Mouse (Mus musculus): ENCODE results near the gene Rbfox3. TPM values are rescaled to one million over a fixed set of nuclear protein-coding genes. Genes with fewer than 3 reads are reported as not detected.

The Rbfox3 gene
- polyA plus RNA-seq, 1 experiment from 2014 or later, result 1.2 TPM

GRCm38 (mm10) chr11:118648369-118648768, 263.0 kb downstream of the Rbfox3 start:
- H3K4me2 ChIP-seq (replicated peaks; ENCODE audit: low read depth), result no peak overlapping the region
- H3K4me1 ChIP-seq (replicated peaks; ENCODE audit: control insufficient read depth, insufficient read depth, low read length), result no peaks in the 10 kb centered on the region
- no peak overlapping the region for H3K4me3 ChIP-seq (ENCODE audit: low read depth, low read length)
- peak; percentile 77 for TF ChIP-seq CTCF (IDR thresholded peaks at IDR 0.05; ENCODE audit: low read depth)
- 20% methylated on average over 5 of the region's 5 CpGs for WGBS
- H3K27ac ChIP-seq (ENCODE audit: low read depth, low read length), result no peak overlapping the region
- no peak overlapping the region for H3K9ac ChIP-seq (ENCODE audit: low read depth, low read length)
- H3K27me3 ChIP-seq (replicated peaks; ENCODE audit: control insufficient read depth, insufficient read depth, low read length), result no peaks in the 10 kb centered on the region
- H3K9me3 ChIP-seq (ENCODE audit: control insufficient read depth), result no peaks in the 10 kb centered on the region
- peak; percentile 25; the same call in 1 of the 2 replicates for ATAC-seq
- no peaks in the 10 kb centered on the region for H3K36me3 ChIP-seq (ENCODE audit: control insufficient read depth, insufficient read depth)

GRCm38 (mm10) chr11:118646864-118647263, 264.5 kb downstream of the Rbfox3 start:
- H3K4me3 ChIP-seq (ENCODE audit: low read depth, low read length), result no peak overlapping the region
- no peak overlapping the region for H3K9ac ChIP-seq (ENCODE audit: low read depth, low read length)
- no peak for TF ChIP-seq CTCF (IDR thresholded peaks at IDR 0.05; ENCODE audit: low read depth)
- no peak for ATAC-seq
- no peaks in the 10 kb centered on the region for H3K27me3 ChIP-seq (replicated peaks; ENCODE audit: control insufficient read depth, insufficient read depth, low read length)
- no peak overlapping the region for H3K27ac ChIP-seq (ENCODE audit: low read depth, low read length)
- H3K9me3 ChIP-seq (ENCODE audit: control insufficient read depth), result no peaks in the 10 kb centered on the region
- H3K4me1 ChIP-seq (replicated peaks; ENCODE audit: control insufficient read depth, insufficient read depth, low read length), result no peaks in the 10 kb centered on the region
- no peaks in the 10 kb centered on the region for H3K36me3 ChIP-seq (ENCODE audit: control insufficient read depth, insufficient read depth)
- WGBS, result 80% methylated on average over 3 of the region's 3 CpGs
- no peak overlapping the region for H3K4me2 ChIP-seq (replicated peaks; ENCODE audit: low read depth)

GRCm38 (mm10) chr11:118645158-118645557, 266.2 kb downstream of the Rbfox3 start:
- Histone ChIP-seq H3K27me3 (replicated peaks; ENCODE audit: control insufficient read depth, insufficient read depth, low read length) (no peaks in the 10 kb centered on the region), H3K27ac (ENCODE audit: low read depth, low read length) (no peak overlapping the region), H3K36me3 (ENCODE audit: control insufficient read depth, insufficient read depth) (no peaks in the 10 kb centered on the region), H3K9ac (ENCODE audit: low read depth, low read length) (no peak overlapping the region), H3K4me2 (replicated peaks; ENCODE audit: low read depth) (no peak overlapping the region), H3K4me3 (ENCODE audit: low read depth, low read length) (no peak overlapping the region), H3K4me1 (replicated peaks; ENCODE audit: control insufficient read depth, insufficient read depth, low read length) (no peaks in the 10 kb centered on the region), H3K9me3 (ENCODE audit: control insufficient read depth) (no peaks in the 10 kb centered on the region)
- TF ChIP-seq CTCF (IDR thresholded peaks at IDR 0.05; ENCODE audit: low read depth), result no peak
- 67% methylated on average over 3 of the region's 3 CpGs for WGBS
- no peak for ATAC-seq

GRCm38 (mm10) chr11:118640706-118641105, 270.7 kb downstream of the Rbfox3 start:
- Histone ChIP-seq H3K4me1 (replicated peaks; ENCODE audit: control insufficient read depth, insufficient read depth, low read length) (no peaks in the 10 kb centered on the region), H3K36me3 (ENCODE audit: control insufficient read depth, insufficient read depth) (no peaks in the 10 kb centered on the region), H3K27ac (ENCODE audit: low read depth, low read length) (no peak overlapping the region), H3K9me3 (ENCODE audit: control insufficient read depth) (no peaks in the 10 kb centered on the region), H3K4me3 (ENCODE audit: low read depth, low read length) (no peak overlapping the region), H3K9ac (ENCODE audit: low read depth, low read length) (no peak overlapping the region), H3K4me2 (replicated peaks; ENCODE audit: low read depth) (no peak overlapping the region), H3K27me3 (replicated peaks; ENCODE audit: control insufficient read depth, insufficient read depth, low read length) (no peaks in the 10 kb centered on the region)
- ATAC-seq, result no peak
- WGBS, result 92% methylated on average over 4 of the region's 4 CpGs
- no peak for TF ChIP-seq CTCF (IDR thresholded peaks at IDR 0.05; ENCODE audit: low read depth)

- no peaks in the 10 kb centered on the region for H3K27me3 ChIP-seq (replicated peaks; ENCODE audit: control insufficient read depth, insufficient read depth, low read length)
- H3K27ac ChIP-seq (ENCODE audit: low read depth, low read length), result no peak overlapping the region
- no peak overlapping the region for H3K4me2 ChIP-seq (replicated peaks; ENCODE audit: low read depth)
- no peaks in the 10 kb centered on the region for H3K36me3 ChIP-seq (ENCODE audit: control insufficient read depth, insufficient read depth)
- H3K4me1 ChIP-seq (replicated peaks; ENCODE audit: control insufficient read depth, insufficient read depth, low read length), result no peaks in the 10 kb centered on the region
- no peak for ATAC-seq
- no peaks in the 10 kb centered on the region for H3K9me3 ChIP-seq (ENCODE audit: control insufficient read depth)
- WGBS, result 73% methylated on average over 10 of the region's 10 CpGs
- no peak overlapping the region for H3K4me3 ChIP-seq (ENCODE audit: low read depth, low read length)
- TF ChIP-seq CTCF (IDR thresholded peaks at IDR 0.05; ENCODE audit: low read depth), result no peak
- no peak overlapping the region for H3K9ac ChIP-seq (ENCODE audit: low read depth, low read length)
These were observed 273.7 kb downstream of the Rbfox3 start for GRCm38 (mm10) chr11:118637718-118638117.

GRCm38 (mm10) chr11:118634647-118635046, 276.8 kb downstream of the Rbfox3 start:
- Histone ChIP-seq H3K4me1 (replicated peaks; ENCODE audit: control insufficient read depth, insufficient read depth, low read length) (no peaks in the 10 kb centered on the region), H3K36me3 (ENCODE audit: control insufficient read depth, insufficient read depth) (no peaks in the 10 kb centered on the region)
- TF ChIP-seq CTCF (IDR thresholded peaks at IDR 0.05; ENCODE audit: low read depth), result peak; percentile 60

GRCm38 (mm10) chr11:118629718-118630117, 281.7 kb downstream of the Rbfox3 start:
- Histone ChIP-seq H3K4me3 (ENCODE audit: low read depth, low read length) (no peak overlapping the region), H3K27me3 (replicated peaks; ENCODE audit: control insufficient read depth, insufficient read depth, low read length) (no peaks in the 10 kb centered on the region), H3K27ac (ENCODE audit: low read depth, low read length) (no peak overlapping the region), H3K9me3 (ENCODE audit: control insufficient read depth) (no peaks in the 10 kb centered on the region), H3K9ac (ENCODE audit: low read depth, low read length) (no peak overlapping the region), H3K4me1 (replicated peaks; ENCODE audit: control insufficient read depth, insufficient read depth, low read length) (no peaks in the 10 kb centered on the region), H3K4me2 (replicated peaks; ENCODE audit: low read depth) (no peak overlapping the region), H3K36me3 (ENCODE audit: control insufficient read depth, insufficient read depth) (no peaks in the 10 kb centered on the region)
- 89% methylated on average over 1 of the region's 1 CpGs for WGBS
- no peak for TF ChIP-seq CTCF (IDR thresholded peaks at IDR 0.05; ENCODE audit: low read depth)
- no peak for ATAC-seq

More at GRCm38 (mm10) chr11:118634647-118635046, 276.8 kb downstream of the Rbfox3 start:
- H3K4me2 ChIP-seq (replicated peaks; ENCODE audit: low read depth), result no peak overlapping the region
- 50% methylated on average over 8 of the region's 8 CpGs for WGBS
- no peak overlapping the region for H3K4me3 ChIP-seq (ENCODE audit: low read depth, low read length)
- H3K27ac ChIP-seq (ENCODE audit: low read depth, low read length), result no peak overlapping the region
- no peaks in the 10 kb centered on the region for H3K27me3 ChIP-seq (replicated peaks; ENCODE audit: control insufficient read depth, insufficient read depth, low read length)
- no peak for ATAC-seq
- no peak overlapping the region for H3K9ac ChIP-seq (ENCODE audit: low read depth, low read length)
- H3K9me3 ChIP-seq (ENCODE audit: control insufficient read depth), result no peaks in the 10 kb centered on the region

Data from intestine, postnatal 0 days (tissue).